Mouse (Mus musculus) gastrocnemius, adult 8-10 months (tissue): ENCODE measurements around the gene Nkain2. TPM values are rescaled to one million over a fixed set of nuclear protein-coding genes. Genes with fewer than 3 reads are reported as not detected.
"Not testable (repeated sequence)": the region's sequence is repeated elsewhere in the genome, so short reads cannot be mapped to it uniquely, and the experiment has no call there.

Experiments
- DNase-seq, 2 experiments: peaks; one replicate each; pipeline ENCODE4 v3.0.0; 2022; ENCODE audit warnings: low spot score in 2 of 2
- total RNA-seq, 4 experiments: library from RNA; stranded (reverse); gene quantifications; 2 replicates each; pipeline ENCODE4 v1.2.4; 2022

Nkain2 gene
- total RNA-seq, 4 experiments from 2014 or later = 0.46 to 1.3 (median 0.61) TPM; not detected in 1

- DNase-seq = no peak
These were observed 829.9 kb downstream of the Nkain2 start for GRCm38 (mm10) chr10:32060396-32060795.

GRCm38 (mm10) chr10:32058251-32058650, 832.0 kb downstream of the Nkain2 start:
- DNase-seq = no peak

GRCm38 (mm10) chr10:32052546-32053295, 837.5 kb downstream of the Nkain2 start:
- DNase-seq = no peak

- DNase-seq = no peak
These were observed 838.2 kb downstream of the Nkain2 start for GRCm38 (mm10) chr10:32052045-32052444.

GRCm38 (mm10) chr10:32029996-32030395, 860.3 kb downstream of the Nkain2 start:
- no peak for DNase-seq

- peak in 1 of 2 experiments; percentile 2 for DNase-seq
These were observed 871.9 kb downstream of the Nkain2 start for GRCm38 (mm10) chr10:32018385-32018784.

- no peak for DNase-seq
These were observed 889.0 kb downstream of the Nkain2 start for GRCm38 (mm10) chr10:32001216-32001753.

GRCm38 (mm10) chr10:31993205-31993604, 897.1 kb downstream of the Nkain2 start:
- no peak for DNase-seq

- no peak for DNase-seq
These were observed 911.9 kb downstream of the Nkain2 start for GRCm38 (mm10) chr10:31978387-31978786.

- no peak for DNase-seq
These were observed 943.0 kb downstream of the Nkain2 start for GRCm38 (mm10) chr10:31947178-31947726.

GRCm38 (mm10) chr10:31931961-31932360, 958.3 kb downstream of the Nkain2 start:
- no peak for DNase-seq

- DNase-seq = no peak
These were observed 962.6 kb downstream of the Nkain2 start for GRCm38 (mm10) chr10:31927657-31928056.

- not testable (repeated sequence) for DNase-seq
These were observed 969.4 kb downstream of the Nkain2 start for GRCm38 (mm10) chr10:31920901-31921300.

- DNase-seq = no peak
These were observed 982.8 kb downstream of the Nkain2 start for GRCm38 (mm10) chr10:31907488-31907887.

- no peak for DNase-seq
These were observed 990.8 kb downstream of the Nkain2 start for GRCm38 (mm10) chr10:31899501-31899900.

- no peak for DNase-seq
These were observed 1016.9 kb downstream of the Nkain2 start for GRCm38 (mm10) chr10:31873323-31873895.

GRCm38 (mm10) chr10:31868275-31868674, 1022.0 kb downstream of the Nkain2 start:
- DNase-seq = no peak

GRCm38 (mm10) chr10:31827041-31827440, 1063.2 kb downstream of the Nkain2 start:
- DNase-seq = no peak

- DNase-seq = no peak
These were observed 1077.7 kb downstream of the Nkain2 start for GRCm38 (mm10) chr10:31812543-31812942.

- no peak for DNase-seq
These were observed 1147.7 kb downstream of the Nkain2 start for GRCm38 (mm10) chr10:31742443-31743057.

GRCm38 (mm10) chr10:31728036-31728435, 1162.2 kb downstream of the Nkain2 start:
- no peak for DNase-seq

- no peak for DNase-seq
These were observed 1243.0 kb downstream of the Nkain2 start for GRCm38 (mm10) chr10:31647270-31647669.
